Comparison of ENCODE assay signal across 8 mouse cellular contexts in the genomic region with DNA sequence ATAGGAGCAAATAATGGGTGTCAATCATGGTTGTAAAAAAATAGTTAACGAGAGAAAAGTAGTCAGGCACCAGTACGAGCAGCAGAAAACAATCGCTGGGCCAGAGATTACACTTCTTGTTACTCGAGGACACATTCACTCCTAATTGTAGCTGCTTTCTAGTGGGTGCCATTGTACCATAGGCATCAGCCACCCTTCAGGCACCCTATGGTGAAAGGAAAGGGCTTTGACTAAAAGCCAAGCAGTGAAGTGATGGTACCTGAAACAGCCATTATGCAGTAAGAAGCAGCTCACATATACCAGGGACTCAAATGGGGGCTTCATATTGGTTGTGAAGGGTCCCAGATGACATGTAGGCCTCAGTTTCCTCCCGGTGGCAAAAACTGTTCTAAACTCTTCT. TPM values are rescaled to one million over a fixed set of nuclear protein-coding genes. Genes with fewer than 3 reads are reported as not detected.
DNase-seq lines count a peak whose midpoint lies in the region; ATAC-seq and TF ChIP-seq lines count a peak whose summit lies in the region.

No protein-coding gene starts in this region.

- H3K27me3 ChIP-seq in C2C12 (ENCODE audit: control insufficient read depth, insufficient read depth, insufficient read length), result no peaks in the 10 kb centered on the region
- no peaks in the 10 kb centered on the region for H3K27me3 ChIP-seq in forebrain, embryonic 12.5 days
- no peaks in the 10 kb centered on the region for H3K27me3 ChIP-seq in liver, embryonic 14.5 days (ENCODE audit: control insufficient read depth, insufficient read depth, low read length)

- H3K27ac ChIP-seq in forebrain, embryonic 12.5 days, result no peak overlapping the region
- no peak overlapping the region for H3K27ac ChIP-seq in liver, embryonic 14.5 days

- TF ChIP-seq EP300 in liver, embryonic 14.5 days (IDR thresholded peaks at IDR 0.05; ENCODE audit: low read depth), result no peak

- H3ac ChIP-seq in C2C12 (ENCODE audit: control insufficient read depth, insufficient read length, low read depth), result peak overlapping the region; percentile 69

- no peak for TF ChIP-seq CTCF in C2C12 (IDR thresholded peaks at IDR 0.05; ENCODE audit: control insufficient read depth, insufficient read depth, insufficient read length)
- no peak for TF ChIP-seq CTCF in liver, embryonic 14.5 days (IDR thresholded peaks at IDR 0.05; ENCODE audit: low read depth)

- peaks cover 81% of the 10 kb centered on the region for H3K79me3 ChIP-seq in C2C12 (ENCODE audit: low read depth)

- peaks cover 30% of the 10 kb centered on the region for H3K9me3 ChIP-seq in forebrain, embryonic 12.5 days
- H3K9me3 ChIP-seq in liver, embryonic 14.5 days (ENCODE audit: control insufficient read depth, low read length), result peaks cover 3% of the 10 kb centered on the region; the same call in 1 of the 2 replicates

- peaks cover 76% of the 10 kb centered on the region for H3K36me3 ChIP-seq in C2C12 (ENCODE audit: control insufficient read depth, insufficient read depth)
- H3K36me3 ChIP-seq in forebrain, embryonic 12.5 days (replicated peaks), result peaks cover 52% of the 10 kb centered on the region
- H3K36me3 ChIP-seq in liver, embryonic 14.5 days (replicated peaks; ENCODE audit: control insufficient read depth, insufficient read depth, low read depth), result peaks cover 33% of the 10 kb centered on the region

- H3K4me2 ChIP-seq in forebrain, embryonic 12.5 days, result peak overlapping the region; percentile 66
- H3K4me2 ChIP-seq in liver, embryonic 14.5 days (ENCODE audit: low read depth), result peak overlapping the region; percentile 74

- peak overlapping the region; percentile 76 for H3K4me3 ChIP-seq in C2C12 (ENCODE audit: insufficient read depth, poor library complexity, severe bottlenecking)
- H3K4me3 ChIP-seq in forebrain, embryonic 12.5 days (replicated peaks), result peak overlapping the region; percentile 87
- peak overlapping the region; percentile 85 to 94 for H3K4me3 ChIP-seq in liver, embryonic 14.5 days (ENCODE audit: insufficient read depth in 1 of 2, low read depth in 2 of 2, low read length in 2 of 2)

- H3K4me1 ChIP-seq in forebrain, embryonic 12.5 days, result peaks cover 17% of the 10 kb centered on the region
- H3K4me1 ChIP-seq in liver, embryonic 14.5 days (replicated peaks; ENCODE audit: control insufficient read depth in 2 of 2, insufficient read depth in 2 of 2, low read length in 1 of 2), result peaks cover 9% of the 10 kb centered on the region in 2 experiments

- ATAC-seq in forebrain, embryonic 12.5 days (ENCODE audit: low FRiP score), result no peak
- no peak for ATAC-seq in liver, embryonic 14.5 days (ENCODE audit: insufficient read depth)

- WGBS in forebrain, embryonic 12.5 days, result 84% methylated on average over 5 of the region's 5 CpGs
- 73% methylated on average over 5 of the region's 5 CpGs for WGBS in liver, embryonic 14.5 days (ENCODE audit: insufficient replicate concordance)

- peaks cover 93% of the 10 kb centered on the region for H3K79me2 ChIP-seq in C2C12 (ENCODE audit: control insufficient read depth, insufficient read depth)

- DNase-seq in cerebellum, postnatal 10 days, result peak; percentile 8 to 23
- no peak for DNase-seq in cerebellum, adult 11 months
- DNase-seq in liver, embryonic 14.5 days (ENCODE audit: low read depth in 3 of 3, low spot score in 3 of 3), result no peak
- DNase-seq in Muller cell, postnatal 12 days (ENCODE audit: inconsistent ontology term), result no peak
- DNase-seq in adrenal gland, postnatal 14 days, result no peak
- DNase-seq in left cerebral cortex, adult 8-10 months (ENCODE audit: low spot score in 2 of 2), result no peak

- peak overlapping the region; percentile 93; the same call in 1 of the 2 replicates for H3K9ac ChIP-seq in forebrain, embryonic 12.5 days
- peak overlapping the region; percentile 96 for H3K9ac ChIP-seq in liver, embryonic 14.5 days (replicated peaks)

TF ChIP-seq in C2C12, 6 proteins besides CTCF, POLR2A, EP300 and RAD21:
- TF ChIP-seq MYOG (IDR thresholded peaks at IDR 0.05; ENCODE audit: control insufficient read depth, extremely low read depth, insufficient read length) (no peak), USF1 (IDR thresholded peaks at IDR 0.05; ENCODE audit: low read depth) (no peak), MAX (IDR thresholded peaks at IDR 0.05) (no peak), CEBPB (IDR thresholded peaks at IDR 0.05; ENCODE audit: low read depth) (no peak), FOSL1 (IDR thresholded peaks at IDR 0.05; ENCODE audit: insufficient read depth, low read length, poor library complexity, severe bottlenecking) (no peak), MYOD1 (IDR thresholded peaks at IDR 0.05; ENCODE audit: control insufficient read depth, insufficient read length, low read depth) (no peak)

RNA-seq across cellular contexts. Expression of gene Morc2a, which starts 1.3 kb away (rescaled TPM):
- 21.7 TPM for polyA plus RNA-seq in C2C12 (2012; fragmentation: generic; extraction: Trizol)
- polyA plus RNA-seq in forebrain, embryonic 12.5 days (2016; fragmentation: Nextera tagmentation; extraction: Ambion mirVana), result 57.1 and 62.4 TPM in 2 replicates
- 3.9 and 5.6 TPM in 2 replicates for polyA plus RNA-seq in liver, embryonic 14.5 days (2012; rRNA removed)
- 3.2 and 4.2 TPM in 2 replicates for polyA plus RNA-seq in liver, embryonic 14.5 days (2014; fragmentation: Nextera tagmentation; extraction: Ambion mirVana)
- total RNA-seq in adrenal gland, postnatal 14 days (2021), result 39.2 and 53.2 TPM in 2 replicates
- 10 to 100 TPM; 39.4 to 41.7 (median 40.8) TPM for total RNA-seq in left cerebral cortex, adult 8-10 months (2022)

Comparison
In these comparisons a context has a peak if more than half of its experiments do, and no peak if none do; other contexts are left out.
1. DNase-seq: peak in cerebellum, postnatal 10 days (2 of 2); none in cerebellum, adult 11 months (single experiment), liver, embryonic 14.5 days (0 of 3), Muller cell, postnatal 12 days (single experiment), adrenal gland, postnatal 14 days (single experiment) and left cerebral cortex, adult 8-10 months (0 of 2).
2. Peak in every context shown above with its lines, with median percentiles within 50 percentile points of each other: H3K4me3 ChIP-seq.